Mouse (Mus musculus): ENCODE measurements at regions not wholly inside any gene's neighbourhood (a gene's known extent, or its start where the extent isn't known, plus 50 kb on each side); places are given as distances from the start of the nearest gene placed in this dataset.

DNA sequence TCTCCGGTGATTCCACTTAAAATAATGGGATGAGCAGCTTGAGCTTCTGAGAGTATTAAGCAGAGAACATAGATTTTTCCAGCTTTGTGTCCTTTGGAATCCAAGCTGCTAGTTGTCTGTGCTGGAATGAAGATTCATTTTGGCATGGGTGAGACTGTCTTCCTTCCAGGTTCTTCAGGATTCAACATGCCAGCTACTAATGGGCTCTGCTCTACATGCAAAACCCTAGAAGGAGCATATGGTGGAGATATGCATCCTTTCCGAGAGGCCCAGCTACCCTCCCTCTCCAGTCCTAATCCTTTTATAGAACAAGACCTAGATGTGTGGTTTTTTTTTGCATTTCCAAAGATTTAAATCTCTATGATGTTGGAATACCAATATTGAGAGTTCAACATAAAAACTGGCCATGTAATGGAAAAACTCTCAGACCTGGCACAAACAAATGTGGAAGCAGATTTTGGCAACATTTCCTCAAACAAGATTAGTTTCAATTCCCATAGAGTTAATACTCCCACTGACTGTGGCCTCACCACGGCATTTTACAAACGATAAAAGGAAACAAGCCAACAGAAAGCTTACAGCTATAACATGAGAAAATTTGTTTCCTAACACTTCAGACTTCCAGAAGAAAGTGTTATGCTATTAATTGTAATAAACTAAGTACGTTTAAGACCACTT is 364.5 kb downstream of the Sv2b start:
- no peak for TF ChIP-seq CTCF (IDR thresholded peaks at IDR 0.05; ENCODE audit: borderline replicate concordance, insufficient read depth, low read depth, low read length)
- TF ChIP-seq POLR2A (IDR thresholded peaks at IDR 0.05; ENCODE audit: borderline replicate concordance, insufficient read depth, low read length), result no peak
